Mouse (Mus musculus) lung, adult 18-20 months (tissue): ENCODE data around the gene Crebbp.
"Not testable (repeated sequence)": the region's sequence is repeated elsewhere in the genome, so short reads cannot be mapped to it uniquely, and the experiment has no call there.

Source experiments
- DNase-seq, 2 experiments: peaks; one replicate each; pipeline ENCODE4 v3.0.0; 2022; ENCODE audit warnings: mixed read lengths in 2 of 2

Crebbp gene

DNA sequence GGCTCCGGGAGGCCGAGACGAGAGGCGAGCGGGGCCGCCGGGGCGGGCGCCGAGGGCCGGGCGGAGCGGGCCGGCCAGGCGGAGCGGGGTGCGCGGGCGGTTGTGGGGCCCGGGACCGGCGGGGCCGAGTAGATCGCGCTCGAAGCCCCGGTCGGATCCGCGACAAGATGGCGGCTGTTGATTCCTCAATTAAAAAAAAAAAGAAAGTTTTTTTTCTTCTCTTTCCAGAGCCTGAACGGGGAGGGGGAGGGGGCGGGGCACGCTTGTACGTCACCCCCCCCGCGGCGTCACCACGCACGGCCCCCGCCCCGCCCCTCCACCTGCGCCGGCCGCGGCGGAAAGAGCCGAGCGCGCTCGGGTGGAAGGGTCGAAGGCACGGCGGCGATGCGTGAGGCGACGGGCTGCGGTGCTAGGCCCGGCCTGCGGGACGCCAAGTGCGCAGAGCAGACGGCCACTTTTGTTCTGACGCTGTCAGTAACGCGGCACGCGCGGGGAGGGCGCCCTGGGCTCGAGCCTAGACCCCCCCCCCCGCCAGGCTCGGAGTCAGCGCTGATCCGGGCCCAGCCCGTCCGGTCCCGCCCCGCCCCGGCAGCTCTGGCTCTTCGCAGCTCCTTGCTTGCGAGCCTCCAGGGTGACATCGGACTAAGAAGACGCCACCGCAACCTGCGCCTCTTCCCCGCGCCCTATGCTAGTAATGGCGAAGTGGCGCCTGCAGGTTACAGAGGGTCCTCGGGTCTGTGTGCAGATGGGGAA lies at the start of gene Crebbp:
TSS of gene Crebbp (minus strand) at position 199 of the 753 bp plus-strand sequence.
- peak; percentile 82 to 83 for DNase-seq

DNA sequence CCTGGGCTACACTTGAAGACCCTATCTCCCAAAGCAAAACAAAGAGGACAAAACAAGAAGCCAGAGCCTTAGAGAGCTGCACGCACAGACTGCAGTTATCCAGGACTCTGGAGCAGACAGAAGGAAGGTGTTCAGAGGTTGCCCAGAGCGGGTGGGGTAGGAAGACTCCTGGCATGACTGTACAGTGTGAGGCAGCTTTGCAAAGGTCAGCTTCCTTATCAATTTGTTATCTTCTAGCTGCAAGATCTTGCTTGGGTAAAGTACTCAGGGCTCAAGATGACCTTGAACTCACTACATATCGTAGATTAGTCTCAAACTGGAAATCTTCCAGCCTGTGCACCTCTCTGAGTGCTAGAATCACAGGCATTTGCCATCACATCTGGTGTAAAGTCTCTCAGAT lies 49.7 kb upstream of the Crebbp start:
- no peak for DNase-seq

DNA sequence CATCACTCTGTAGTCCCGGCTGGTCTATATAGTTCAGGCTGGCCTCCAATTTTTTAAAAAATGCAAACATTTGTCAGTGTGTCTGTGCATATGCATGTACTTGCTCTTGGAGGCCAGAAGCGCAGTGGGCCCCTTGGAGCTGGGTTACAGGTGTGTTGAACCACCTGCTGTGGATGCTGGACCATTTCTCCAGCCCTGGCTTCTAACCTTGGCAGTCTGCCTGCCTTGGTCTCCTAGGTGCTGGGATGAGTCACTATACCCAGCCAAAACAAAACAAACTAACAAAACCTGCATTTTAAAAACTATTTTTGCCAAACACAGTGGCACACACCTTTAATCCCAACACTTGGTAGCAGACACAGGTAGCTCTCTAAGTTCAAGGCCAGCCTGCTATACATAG lies 43.7 kb upstream of the Crebbp start:
- no peak for DNase-seq

DNA sequence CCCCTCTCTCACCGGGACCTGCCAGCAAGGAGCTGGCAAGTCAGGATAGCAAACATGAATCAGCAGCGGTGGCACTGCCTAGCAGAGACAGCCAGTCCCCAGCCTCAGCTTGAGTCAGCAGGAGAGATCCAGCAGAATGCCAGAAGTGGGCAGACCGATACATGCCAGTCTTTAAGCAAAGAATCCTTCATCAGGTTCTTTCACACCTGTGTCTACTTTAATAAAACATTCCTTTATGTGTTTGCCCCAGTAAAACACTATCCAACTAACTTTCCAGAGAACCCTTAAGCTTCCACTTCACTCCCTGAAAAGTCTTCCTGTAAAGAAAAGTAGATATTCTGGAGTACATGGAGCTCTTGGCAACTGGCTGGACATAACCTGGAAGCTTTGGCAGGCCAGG lies 35.0 kb upstream of the Crebbp start:
- DNase-seq, result peak in 1 of 2 experiments; percentile 3

DNA sequence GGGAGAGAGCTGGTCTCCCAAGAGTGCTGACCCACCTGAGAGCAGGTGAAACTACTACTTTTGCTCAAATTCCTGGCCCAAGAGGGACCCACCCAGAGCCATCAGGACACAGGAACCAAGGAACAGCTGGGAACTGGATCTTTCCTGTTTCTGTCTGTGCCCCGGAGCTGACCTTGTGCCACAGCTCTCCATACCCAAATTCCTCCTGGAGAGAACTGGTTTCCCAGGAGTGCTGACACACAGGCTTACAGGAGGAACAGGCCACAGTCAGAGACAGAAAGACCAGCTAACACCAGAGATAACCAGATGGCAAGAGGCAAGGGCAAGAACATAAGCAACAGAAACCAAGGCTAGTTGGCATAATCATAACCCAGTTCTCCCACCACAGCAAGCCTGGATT lies 31.4 kb upstream of the Crebbp start:
- DNase-seq, result not testable (repeated sequence)

DNA sequence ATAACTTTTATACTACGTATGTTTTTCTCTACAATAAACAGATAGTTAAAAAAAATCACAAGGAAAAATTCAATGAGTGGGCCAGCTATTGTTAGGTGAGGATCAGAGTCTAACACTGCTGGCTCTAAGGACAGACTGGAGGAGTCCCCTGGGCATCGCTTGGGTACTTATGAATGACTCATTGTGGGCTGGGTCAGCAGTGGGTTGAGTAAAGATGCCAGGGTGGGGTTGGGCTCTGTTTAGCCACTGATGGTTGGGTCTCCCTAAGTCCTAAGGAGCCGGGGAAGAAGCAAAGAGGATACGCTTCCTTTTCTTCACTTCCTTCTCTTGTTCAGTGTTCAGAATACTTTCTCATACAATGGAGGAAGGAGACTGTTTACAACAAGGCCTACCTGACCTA lies 22.3 kb upstream of the Crebbp start:
- no peak for DNase-seq

DNA sequence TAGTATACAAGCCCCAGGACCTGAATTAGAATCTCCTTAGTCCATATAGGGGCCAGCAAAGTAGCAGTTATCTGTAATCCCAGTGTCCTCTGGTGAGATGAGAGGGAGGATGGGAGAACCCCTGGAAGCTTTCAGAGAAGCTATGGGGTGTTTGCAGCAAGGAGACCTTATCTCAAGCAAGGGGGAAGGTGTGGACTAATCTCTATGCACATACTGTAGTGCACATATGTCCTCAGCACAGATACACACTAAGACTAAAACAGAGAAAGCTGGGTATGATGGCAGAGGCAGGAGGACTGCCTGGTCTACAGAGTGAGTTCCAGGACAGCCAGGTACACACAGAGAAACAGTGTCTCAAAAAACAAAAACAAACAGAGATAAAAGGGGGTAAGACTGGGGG lies 21.8 kb upstream of the Crebbp start:
- DNase-seq, result no peak

DNA sequence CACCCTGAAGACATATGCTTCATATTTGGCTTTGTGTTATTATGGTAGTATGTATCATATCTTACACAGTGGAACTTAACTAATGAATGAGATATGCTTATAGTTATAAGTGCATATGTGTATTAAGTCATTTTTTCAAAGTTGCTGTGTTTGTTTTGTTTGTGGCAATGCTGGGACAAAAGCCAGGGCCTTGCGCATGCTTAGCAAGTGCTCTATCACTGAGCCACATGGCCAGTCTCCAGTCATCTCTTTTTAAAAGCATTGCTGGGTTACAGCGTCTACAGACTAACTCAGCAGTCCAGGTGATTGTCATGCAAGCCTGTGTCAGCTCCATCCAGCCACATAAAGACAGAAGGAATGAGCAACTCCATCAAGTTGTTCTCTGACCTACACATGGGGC lies 12.0 kb upstream of the Crebbp start:
- no peak for DNase-seq

DNA sequence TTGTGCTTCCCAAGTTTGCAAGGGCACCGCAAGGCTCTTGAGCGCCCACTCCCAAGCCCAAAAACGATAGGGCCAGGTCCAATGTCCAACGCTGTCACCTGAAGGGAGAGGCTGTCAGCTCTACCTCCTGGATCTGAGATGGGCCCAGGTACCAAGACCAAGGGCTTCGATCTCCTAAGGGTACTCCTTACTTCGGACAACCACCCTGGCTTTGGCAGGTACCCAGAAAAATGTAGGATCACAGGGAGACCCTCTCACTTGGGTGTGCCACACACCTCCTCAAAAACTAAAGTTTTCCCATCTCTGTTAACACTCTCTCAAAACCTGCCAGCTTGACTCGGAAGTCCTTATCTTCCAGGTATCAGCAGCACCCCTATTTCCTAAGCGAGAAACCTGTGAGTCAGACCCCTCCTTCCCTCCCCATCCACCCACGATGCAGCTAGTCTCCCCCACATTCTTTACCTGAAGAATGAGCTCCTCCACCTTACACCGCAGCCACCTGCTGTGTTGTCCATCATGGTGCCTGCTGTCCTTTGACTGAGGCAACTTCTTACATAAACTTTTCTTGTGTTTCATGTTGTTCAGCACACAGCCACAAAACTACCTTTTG lies 939 bp upstream of the Crebbp start:
- DNase-seq, result peak in 1 of 2 experiments; percentile 6

DNA sequence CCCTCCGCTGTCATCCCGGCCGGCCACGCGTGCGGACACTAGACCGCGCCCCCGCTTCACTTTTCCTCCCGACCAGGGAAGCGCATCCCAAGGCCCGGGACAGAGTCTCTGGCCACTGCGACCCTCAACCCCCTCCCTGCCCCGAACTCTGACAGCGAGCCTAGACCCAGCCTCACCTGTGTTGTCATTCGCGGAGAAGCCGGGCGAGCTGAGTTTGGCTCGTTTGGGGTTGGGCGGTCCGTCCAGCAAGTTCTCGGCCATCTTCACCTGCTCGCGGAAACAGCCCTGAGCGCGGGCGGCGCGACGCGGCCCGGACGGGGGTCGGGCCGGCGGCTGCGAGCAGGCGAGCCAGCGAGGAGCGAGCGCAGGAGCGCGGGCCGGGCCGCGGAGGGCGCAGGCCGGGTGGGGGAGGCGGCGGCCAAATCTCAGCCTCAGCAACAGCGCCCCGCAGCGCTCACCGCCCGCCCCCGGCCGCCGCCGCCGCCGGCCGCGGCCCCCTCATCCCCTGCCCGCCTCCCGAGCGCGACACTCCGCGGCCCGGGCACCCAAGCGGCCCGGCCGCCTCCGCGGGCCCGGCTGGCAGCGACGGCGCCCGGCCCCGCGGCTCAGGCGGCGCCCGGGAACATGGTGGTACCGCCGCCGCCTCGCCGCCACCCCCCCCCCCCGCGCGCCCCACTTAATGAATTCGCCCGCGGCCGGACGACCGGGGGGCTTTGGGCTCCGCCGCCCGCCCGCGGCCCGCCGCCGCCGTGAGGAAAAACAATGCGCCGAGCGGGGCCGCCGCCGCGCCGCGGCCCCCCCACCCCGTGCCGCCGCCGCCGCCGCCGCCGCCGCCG lies 616 bp downstream of the Crebbp start:
- peak; percentile 60 to 66 for DNase-seq

DNA sequence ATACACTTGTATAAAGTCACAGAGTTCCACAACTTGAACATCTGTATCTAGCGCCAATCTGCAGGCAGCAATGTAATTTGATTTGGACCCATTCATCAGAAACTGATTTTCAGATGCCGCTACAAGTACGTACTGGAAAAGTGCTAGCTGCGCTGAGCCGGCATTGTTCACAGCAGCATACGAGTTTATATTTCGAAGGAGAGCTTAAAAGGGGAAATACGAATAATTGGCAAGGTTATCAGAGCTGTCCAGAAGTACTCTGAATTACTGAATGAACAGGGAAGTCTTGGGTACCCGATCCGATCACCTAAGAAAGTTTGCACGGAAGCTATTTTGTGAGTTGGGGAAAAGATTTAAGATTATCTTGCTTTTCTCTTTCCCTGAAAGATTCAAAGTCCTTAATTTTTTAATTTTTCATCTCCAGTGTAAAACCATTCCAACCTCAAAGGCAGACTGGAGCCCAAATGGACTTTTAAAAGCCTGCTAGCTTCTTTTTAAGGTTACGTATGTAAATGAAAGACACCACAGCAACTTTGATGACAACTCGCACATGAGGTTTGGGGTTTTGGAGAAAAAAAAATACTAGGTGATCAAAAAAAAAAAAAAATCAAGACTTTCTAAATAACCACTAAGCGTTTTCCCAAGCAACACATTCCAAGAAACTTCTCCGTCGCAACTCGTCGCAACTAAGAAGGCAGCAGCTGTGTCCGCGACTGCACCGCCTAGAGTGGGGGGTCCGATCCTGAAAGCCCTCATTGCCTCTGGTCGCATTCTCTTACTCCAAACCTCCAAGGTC lies 1.4 kb downstream of the Crebbp start:
- DNase-seq, result no peak

DNA sequence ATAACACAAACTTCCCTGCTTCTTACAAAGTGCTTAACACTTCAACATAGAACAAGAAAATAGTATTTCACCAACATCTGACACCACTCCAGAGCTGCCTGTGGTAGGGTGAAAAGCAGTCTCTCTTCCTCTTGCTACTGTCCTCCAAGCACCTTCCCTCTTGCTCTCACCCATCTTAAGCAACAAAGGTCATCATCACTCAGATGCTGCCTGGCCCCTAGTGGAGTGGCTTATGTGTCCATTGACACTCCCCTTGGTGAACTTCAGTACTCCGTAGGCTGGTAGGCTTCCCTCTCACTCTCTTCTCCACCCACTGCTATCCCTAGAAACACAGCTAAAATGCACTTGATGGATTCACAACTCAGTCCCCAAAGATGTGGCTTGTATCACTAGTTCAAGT lies 3.5 kb downstream of the Crebbp start:
- DNase-seq, result no peak

DNA sequence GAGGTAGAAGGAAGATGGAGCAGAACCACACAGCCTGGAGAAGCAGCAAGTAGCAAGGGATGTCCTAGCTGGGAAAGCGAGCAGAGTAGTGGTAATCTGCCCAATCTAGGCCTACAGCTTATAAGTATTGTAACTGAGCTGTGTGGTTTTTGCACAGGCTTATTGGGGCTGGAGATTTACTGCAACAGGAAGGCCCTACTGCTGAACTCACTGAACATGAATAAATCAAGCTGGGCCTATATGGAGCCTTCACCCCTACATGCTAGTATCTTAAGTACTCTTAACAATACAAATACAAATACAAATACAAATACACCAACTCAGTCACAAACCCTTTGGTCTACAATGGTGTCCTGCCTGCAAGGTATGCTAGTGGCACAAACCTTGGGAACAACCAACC lies 10.2 kb downstream of the Crebbp start:
- no peak for DNase-seq

DNA sequence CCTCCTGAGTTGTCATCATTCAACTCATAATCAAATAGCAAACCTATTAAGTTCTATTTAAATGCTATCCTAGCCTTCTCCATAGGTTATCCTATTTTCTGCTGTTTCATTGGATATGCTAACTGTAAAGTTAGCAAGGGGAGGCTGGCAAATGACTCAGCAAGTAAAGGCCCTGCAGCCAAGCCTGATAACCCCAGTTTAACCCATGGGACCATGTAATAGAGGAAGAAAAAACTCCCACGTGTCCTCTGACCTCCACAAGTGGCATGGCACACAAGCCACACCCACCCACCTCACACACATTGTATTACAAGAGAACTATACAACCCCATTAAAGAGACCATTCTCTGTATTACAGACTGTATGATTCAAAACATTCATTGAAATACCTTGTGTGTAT lies 13.8 kb downstream of the Crebbp start:
- peak in 1 of 2 experiments; percentile 24 for DNase-seq

DNA sequence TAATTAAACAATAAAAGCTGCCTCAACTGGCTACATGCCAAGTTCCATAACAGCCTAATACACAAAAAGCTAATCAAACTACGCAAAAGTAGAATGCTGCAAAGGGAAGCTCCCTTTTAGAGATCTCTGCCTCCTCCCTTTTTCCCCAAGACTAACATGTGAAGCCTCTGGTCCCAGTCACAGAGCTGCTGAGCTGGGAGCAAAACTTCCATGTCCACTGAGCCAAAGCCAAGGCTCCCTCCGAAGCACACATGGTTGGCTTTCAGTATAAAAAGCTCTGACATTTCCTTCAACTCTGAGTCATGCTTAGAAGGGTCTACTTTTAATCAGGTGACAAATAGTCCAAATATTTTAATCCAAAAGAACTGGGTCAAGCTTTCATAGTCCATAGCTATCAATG lies 14.2 kb downstream of the Crebbp start:
- no peak for DNase-seq

DNA sequence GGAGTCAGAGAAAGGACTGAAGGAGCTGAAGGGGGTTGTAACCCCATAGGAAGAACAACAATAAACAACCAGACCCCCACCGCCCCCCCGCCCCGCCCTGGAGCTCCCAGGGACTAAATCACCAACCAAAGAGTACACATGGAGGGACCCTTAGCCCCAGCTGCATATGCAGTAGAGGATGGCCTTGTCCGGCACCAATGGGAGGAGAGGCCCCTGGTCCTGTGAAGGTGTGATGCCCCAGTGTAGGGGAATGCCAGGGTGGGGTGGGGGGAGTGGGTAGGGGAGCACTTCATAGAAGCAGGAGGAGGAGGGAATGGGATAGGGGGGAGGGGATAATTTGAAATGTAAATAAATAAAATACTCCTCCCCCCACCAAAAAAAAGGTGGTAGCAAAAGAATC lies 15.8 kb downstream of the Crebbp start:
- no peak for DNase-seq

DNA sequence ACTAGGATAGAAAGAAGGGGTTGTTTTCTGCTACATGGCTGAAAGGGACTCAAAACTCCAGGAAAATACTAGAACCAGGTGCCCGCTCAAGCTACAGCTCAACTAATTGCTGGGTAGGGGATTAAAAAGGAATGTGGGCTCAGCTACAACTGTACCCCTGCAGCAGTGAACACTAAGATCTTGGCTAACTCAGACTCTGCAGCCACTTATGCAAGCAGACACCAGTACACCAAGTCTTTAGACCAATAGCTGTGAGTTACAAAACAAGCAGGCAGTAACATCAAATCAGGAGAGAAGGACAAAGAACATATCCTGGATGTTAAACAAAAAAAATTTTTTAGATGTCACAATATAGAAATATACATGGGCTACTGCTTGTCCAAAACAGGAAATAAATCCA lies 23.6 kb downstream of the Crebbp start:
- DNase-seq, result no peak

DNA sequence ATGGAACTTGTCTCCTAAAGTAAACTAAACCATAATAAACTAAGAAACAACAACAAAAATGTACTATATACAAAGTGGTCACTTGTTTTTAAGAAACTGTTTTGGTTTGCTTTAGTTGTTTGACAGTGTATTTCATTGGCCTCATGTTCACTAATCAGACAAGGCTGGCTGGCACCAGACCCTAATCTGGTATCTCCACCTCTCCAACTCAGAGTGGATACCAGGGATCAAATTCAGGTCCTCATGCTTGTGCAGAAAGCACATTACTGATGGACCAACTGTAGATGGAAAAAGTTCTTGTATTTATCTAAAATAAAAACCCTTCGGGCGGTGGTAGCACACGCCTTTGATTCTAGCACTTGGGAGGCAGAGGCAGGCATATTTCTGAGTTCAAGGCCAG lies 38.7 kb downstream of the Crebbp start:
- DNase-seq, result no peak

DNA sequence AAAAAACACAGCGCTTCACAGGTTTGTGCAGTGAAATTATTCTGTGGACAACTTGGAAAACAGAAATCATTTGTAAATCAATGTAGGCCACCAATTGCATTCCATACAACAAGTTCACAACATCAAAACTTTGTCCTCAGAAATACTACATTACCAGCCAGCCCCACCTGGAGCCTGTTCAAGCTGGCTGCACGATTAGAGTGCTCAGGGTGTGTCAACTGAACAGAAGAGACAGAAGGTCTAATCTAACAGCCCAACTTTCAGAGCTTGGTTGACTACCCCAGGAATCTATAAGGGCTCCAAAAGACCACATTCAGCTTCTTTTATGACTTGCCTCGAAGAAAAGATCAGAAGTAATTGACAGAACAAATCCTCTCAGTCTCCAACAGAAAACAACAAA lies 44.3 kb downstream of the Crebbp start:
- DNase-seq, result no peak

DNA sequence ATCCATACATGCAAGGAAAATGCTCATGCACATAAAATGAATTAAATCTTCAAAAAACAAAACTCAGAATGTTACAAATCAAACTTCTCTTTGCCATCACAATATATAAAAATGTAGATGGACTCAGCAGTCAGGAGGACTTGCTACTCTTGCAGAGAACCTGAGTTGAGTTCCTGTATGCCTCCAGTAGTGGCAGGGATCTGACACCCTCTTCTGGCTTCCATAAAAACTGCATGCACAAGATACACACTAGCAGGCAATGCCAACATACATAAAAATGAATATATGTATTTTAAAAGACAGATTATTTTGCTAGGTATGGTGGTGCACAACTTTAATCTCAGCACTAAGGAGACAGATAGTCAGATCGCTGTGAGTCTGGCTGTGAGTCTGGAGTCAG lies 45.3 kb downstream of the Crebbp start:
- DNase-seq, result no peak

DNA sequence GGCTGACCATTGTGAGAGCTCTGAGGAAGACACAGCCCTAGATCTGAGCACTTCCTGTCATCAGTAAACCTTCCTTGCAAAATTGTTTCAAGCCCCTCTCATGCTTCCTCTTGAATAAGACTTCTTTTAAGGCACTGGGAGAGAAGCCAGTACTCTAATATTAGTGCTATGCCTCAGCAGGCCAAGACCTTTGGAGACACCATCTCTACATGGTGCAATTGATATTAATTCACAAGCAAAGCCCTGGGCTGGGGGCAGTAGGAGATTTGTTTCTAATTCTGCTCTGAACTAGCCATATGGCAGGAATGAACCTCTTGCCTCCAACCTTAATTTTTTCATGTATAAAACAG lies 52.9 kb downstream of the Crebbp start:
- no peak for DNase-seq

DNA sequence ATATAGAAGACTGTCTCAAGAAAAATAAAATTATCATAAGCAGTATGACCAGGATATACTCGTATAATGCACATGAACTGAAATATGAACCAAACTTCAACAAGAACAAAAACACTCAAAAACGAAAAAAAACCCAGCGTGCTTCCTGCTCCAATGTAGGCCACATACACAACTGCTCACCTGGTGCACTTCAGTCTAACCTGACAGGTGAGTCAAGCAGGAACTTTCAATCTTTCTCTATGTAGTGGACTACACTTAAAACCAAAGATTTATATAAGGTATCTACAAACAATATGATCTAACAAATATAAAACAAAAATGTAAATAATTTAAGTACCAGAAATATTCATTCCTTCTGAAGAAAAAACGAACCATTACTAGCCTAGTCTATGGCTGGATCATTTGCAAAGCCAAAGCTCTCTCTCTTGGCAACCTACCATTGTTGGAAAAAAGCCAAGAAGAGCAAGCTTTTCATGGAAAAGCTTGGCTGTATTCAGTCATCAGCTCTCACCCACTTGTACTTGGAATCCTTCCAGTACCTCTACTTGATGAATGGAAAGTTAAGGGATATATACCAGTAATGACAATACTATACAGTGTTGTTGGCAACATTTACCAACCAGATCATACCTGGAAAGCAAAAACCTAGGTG lies 53.4 kb downstream of the Crebbp start:
- peak in 1 of 2 experiments; percentile 55 for DNase-seq

DNA sequence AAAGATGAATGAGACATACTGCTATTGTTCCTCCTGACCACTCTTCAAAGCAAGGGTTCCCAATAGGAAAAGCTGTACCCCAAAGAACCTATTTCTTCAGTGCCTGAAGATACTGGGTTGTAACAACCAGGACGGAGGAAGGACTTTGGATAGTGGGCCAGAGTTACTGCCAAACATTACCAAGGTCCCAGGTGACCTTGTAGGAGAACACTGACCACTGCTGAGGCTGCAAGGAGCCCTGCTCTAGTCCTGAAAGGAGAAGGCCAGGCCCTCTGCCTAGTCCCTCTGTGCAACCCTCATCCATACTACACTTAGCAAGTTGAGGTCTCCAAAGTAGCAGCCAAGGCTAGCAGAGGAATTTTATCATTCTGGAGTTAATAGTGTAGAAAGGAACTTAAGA lies 60.7 kb downstream of the Crebbp start:
- DNase-seq, result no peak
